Mouse (Mus musculus) gastrocnemius, adult 8-10 months (tissue): ENCODE data around the gene Ppp2r5c. TPM values are rescaled to one million over a fixed set of nuclear protein-coding genes. Genes with fewer than 3 reads are reported as not detected.

Source experiments
- DNase-seq, 2 experiments: peaks; one replicate each; pipeline ENCODE4 v3.0.0; 2022; ENCODE audit warnings: low spot score in 2 of 2
- total RNA-seq, 4 experiments: library from RNA; stranded (reverse); gene quantifications; 2 replicates each; pipeline ENCODE4 v1.2.4; 2022

Ppp2r5c gene
- total RNA-seq, 4 experiments from 2014 or later = 64.1 to 73.9 (median 67.9) TPM

GRCm38 (mm10) chr12:110486852-110487251, 39.9 kb downstream of the Ppp2r5c start:
- DNase-seq = no peak

GRCm38 (mm10) chr12:110488031-110488430, 41.1 kb downstream of the Ppp2r5c start:
- DNase-seq = no peak

- DNase-seq = no peak
These were observed 43.2 kb downstream of the Ppp2r5c start for GRCm38 (mm10) chr12:110489946-110490701.

GRCm38 (mm10) chr12:110492436-110492835, 45.5 kb downstream of the Ppp2r5c start:
- no peak for DNase-seq

GRCm38 (mm10) chr12:110493597-110494369, 46.9 kb downstream of the Ppp2r5c start:
- DNase-seq = no peak

- no peak for DNase-seq
These were observed 47.9 kb downstream of the Ppp2r5c start for GRCm38 (mm10) chr12:110494846-110495245.

- no peak for DNase-seq
These were observed 48.3 kb downstream of the Ppp2r5c start for GRCm38 (mm10) chr12:110495260-110495659.

- DNase-seq = no peak
These were observed 49.1 kb downstream of the Ppp2r5c start for GRCm38 (mm10) chr12:110496016-110496415.

- DNase-seq = no peak
These were observed 50.1 kb downstream of the Ppp2r5c start for GRCm38 (mm10) chr12:110497013-110497412.

GRCm38 (mm10) chr12:110497485-110497884, 50.6 kb downstream of the Ppp2r5c start:
- no peak for DNase-seq

- DNase-seq = no peak
These were observed 51.6 kb downstream of the Ppp2r5c start for GRCm38 (mm10) chr12:110498283-110499224.

GRCm38 (mm10) chr12:110499225-110499992, 52.5 kb downstream of the Ppp2r5c start:
- no peak for DNase-seq

GRCm38 (mm10) chr12:110500095-110500494, 53.2 kb downstream of the Ppp2r5c start:
- DNase-seq = no peak

- DNase-seq = no peak
These were observed 56.7 kb downstream of the Ppp2r5c start for GRCm38 (mm10) chr12:110503406-110504144.

- no peak for DNase-seq
These were observed 57.2 kb downstream of the Ppp2r5c start for GRCm38 (mm10) chr12:110504145-110504490.

- no peak for DNase-seq
These were observed 57.9 kb downstream of the Ppp2r5c start for GRCm38 (mm10) chr12:110504793-110505192.

GRCm38 (mm10) chr12:110506046-110506445, 59.1 kb downstream of the Ppp2r5c start:
- no peak for DNase-seq

- DNase-seq = no peak
These were observed 60.9 kb downstream of the Ppp2r5c start for GRCm38 (mm10) chr12:110507714-110508297.

- no peak for DNase-seq
These were observed 61.8 kb downstream of the Ppp2r5c start for GRCm38 (mm10) chr12:110508680-110509079.
